Mouse (Mus musculus) limb, embryonic 12.5 days (tissue): ENCODE measurements at regions not wholly inside any gene's neighbourhood (a gene's known extent, or its start where the extent isn't known, plus 50 kb on each side); places are given as distances from the start of the nearest gene placed in this dataset.

Source experiments
- ATAC-seq: fragments of 200-750 bp; cut with Nextera tagmentation; 2 replicates; pipeline ENCODE4 v1.8.0; 2017; ENCODE audit warnings: low read depth, moderate TSS enrichment; ENCODE audit not compliant: insufficient number of reproducible peaks, insufficient read depth, low FRiP score, low TSS enrichment
- H3K27ac ChIP-seq: fragments of 300-500 bp; sonication (generic); 2 replicates; pipeline ENCODE4 v1.5.1; 2016; ENCODE audit warnings: mild to moderate bottlenecking, moderate library complexity
- H3K27me3 ChIP-seq: fragments of 300-500 bp; sonication (generic); 2 replicates; pipeline ENCODE4 v1.6.1; 2016; ENCODE audit warnings: mild to moderate bottlenecking, moderate library complexity
- H3K36me3 ChIP-seq: fragments of 300-500 bp; sonication (generic); 2 replicates; pipeline ENCODE4 v1.6.1; 2016; ENCODE audit warnings: mild to moderate bottlenecking, moderate library complexity
- H3K4me1 ChIP-seq: fragments of 300-500 bp; sonication (generic); replicated peaks from 2 replicates; pipeline ENCODE4 v1.6.1; 2016
- H3K4me2 ChIP-seq: fragments of 300-500 bp; sonication (generic); 2 replicates; pipeline ENCODE4 v1.6.1; 2016; ENCODE audit warnings: mild to moderate bottlenecking, moderate library complexity
- H3K4me3 ChIP-seq: fragments of 300-500 bp; sonication (generic); replicated peaks from 2 replicates; pipeline ENCODE4 v1.5.1; 2016; ENCODE audit warnings: mild to moderate bottlenecking
- H3K9ac ChIP-seq: fragments of 300-500 bp; sonication (generic); replicated peaks from 2 replicates; pipeline ENCODE4 v1.6.1; 2016; ENCODE audit warnings: mild to moderate bottlenecking, moderate library complexity
- H3K9me3 ChIP-seq: fragments of 300-500 bp; sonication (generic); 2 replicates; pipeline ENCODE4 v1.6.1; 2016; ENCODE audit warnings: mild to moderate bottlenecking, moderate library complexity
- WGBS: fragments of 180-500 bp; shearing (Covaris S2); methylation state at CpG from one replicate; pipeline ENCODE4 v1.1.7; 2016; 5-methylcytosine and 5-hydroxymethylcytosine counted together

DNA sequence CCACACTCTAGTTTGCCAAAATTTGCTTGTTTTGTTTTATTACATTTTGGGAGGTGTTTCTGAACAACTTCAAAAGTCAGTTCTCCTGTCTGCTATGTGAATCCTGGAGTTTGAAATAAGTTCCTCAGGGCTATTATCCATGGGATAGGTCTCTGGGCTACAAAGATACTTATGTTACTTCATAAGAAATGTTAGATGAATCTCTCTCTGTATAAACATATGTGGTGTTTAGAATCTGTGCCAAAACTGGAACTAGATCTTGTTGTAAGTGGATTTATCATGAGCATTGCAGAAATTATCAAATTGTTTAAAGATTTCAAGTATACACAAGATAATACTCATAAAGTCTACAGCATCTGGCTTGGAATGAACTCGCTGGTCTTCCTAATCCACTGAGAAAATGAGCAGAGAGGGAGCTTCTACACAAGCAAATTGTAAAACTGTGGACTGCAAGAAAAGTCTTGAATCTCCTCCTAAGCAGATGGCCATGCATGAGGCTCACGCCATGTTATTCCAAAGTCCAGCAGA is 355.2 kb upstream of the Robo1 start:
- Histone ChIP-seq H3K36me3 (no peaks in the 10 kb centered on the region), H3K4me3 (no peak overlapping the region), H3K4me2 (no peak overlapping the region), H3K27ac (no peak overlapping the region), H3K27me3 (no peaks in the 10 kb centered on the region), H3K4me1 (no peaks in the 10 kb centered on the region), H3K9me3 (no peaks in the 10 kb centered on the region), H3K9ac (no peak overlapping the region)
- WGBS: 89% methylated on average over 2 of the region's 2 CpGs
- no peak for ATAC-seq

DNA sequence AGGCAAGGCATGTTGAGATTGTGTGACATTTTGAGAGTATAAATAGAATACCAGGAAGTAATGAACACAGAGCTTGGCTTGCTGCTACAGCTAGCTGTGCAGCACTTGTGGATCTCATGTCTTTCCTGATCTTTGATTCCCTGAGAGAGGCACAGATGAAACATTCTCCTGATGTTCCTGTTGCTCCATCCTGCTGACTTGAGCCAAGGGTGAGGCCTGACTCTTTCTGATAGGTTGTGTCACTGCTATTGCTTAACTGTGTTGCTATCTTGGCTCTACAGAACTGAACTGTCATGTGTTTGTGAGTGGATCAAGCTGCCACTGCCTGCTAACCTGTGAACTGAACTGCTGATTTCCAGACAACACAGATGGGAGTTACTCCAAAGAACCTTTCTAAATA is 344.5 kb upstream of the Robo1 start:
- Histone ChIP-seq H3K4me3 (no peak overlapping the region), H3K27me3 (no peaks in the 10 kb centered on the region), H3K4me1 (no peaks in the 10 kb centered on the region), H3K9ac (no peak overlapping the region), H3K27ac (no peak overlapping the region), H3K9me3 (no peaks in the 10 kb centered on the region), H3K36me3 (no peaks in the 10 kb centered on the region), H3K4me2 (no peak overlapping the region)
- no peak for ATAC-seq

DNA sequence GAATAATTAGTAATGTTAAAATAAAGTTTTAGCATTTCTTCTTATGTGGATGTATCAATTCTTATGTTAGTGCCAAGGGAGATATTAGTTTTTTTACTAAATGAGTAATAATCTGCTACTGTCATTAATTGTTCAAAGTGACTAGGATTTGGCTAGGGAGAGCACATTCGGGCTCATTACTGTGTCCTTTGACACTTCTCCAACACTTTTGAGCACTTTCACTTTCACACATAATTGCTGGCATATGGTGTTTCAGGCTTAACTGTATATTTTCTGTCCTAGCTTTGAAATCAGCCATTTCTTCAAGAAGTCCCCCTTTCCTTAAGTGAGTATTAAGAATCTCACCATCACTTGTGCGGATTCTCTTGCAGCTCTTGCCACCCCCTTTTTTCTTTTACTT is 334.3 kb upstream of the Robo1 start:
- H3K9me3 ChIP-seq: no peaks in the 10 kb centered on the region
- H3K4me1 ChIP-seq: no peaks in the 10 kb centered on the region
- no peak overlapping the region for H3K9ac ChIP-seq
- no peak overlapping the region for H3K4me3 ChIP-seq
- H3K36me3 ChIP-seq: no peaks in the 10 kb centered on the region
- H3K4me2 ChIP-seq: no peak overlapping the region
- no peaks in the 10 kb centered on the region for H3K27me3 ChIP-seq
- 68% methylated on average over 2 of the region's 2 CpGs for whole genome bisulfite sequencing
- no peak for ATAC-seq
- H3K27ac ChIP-seq: no peak overlapping the region

DNA sequence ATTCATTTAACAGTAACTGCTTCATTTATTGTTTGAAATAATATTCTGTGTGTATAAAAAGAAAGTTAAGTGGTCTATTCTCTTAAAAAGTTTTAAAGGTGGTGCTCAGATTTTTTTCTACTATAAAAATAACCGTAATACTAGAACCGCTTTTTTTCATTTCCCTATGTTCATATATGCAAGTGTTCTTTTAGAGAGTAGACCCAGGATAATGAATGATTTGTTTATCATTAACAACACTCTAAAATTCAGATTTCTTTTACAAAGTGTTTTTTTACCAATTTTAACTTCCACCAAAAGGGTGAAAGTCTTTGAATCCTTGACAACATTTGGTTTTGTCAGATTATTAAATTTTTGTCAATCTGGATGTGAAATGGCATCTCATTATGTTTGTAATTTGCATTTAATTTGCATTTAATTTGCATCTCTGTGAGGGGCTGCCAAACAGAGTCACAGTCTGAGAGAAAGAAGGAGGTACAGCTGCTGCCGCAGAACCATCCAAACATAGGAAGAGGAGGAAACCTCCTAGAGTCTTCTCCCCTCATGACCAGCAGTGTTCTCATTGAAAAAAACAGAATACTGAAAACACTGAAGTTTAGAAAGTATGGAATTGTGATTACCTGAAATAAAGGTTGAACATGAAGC is 310.4 kb upstream of the Robo1 start:
- Histone ChIP-seq H3K36me3 (no peaks in the 10 kb centered on the region), H3K27me3 (no peaks in the 10 kb centered on the region), H3K27ac (no peak overlapping the region), H3K9ac (no peak overlapping the region), H3K9me3 (no peaks in the 10 kb centered on the region), H3K4me2 (no peak overlapping the region), H3K4me3 (no peak overlapping the region), H3K4me1 (no peaks in the 10 kb centered on the region)
- ATAC-seq: no peak
- 88% methylated on average over 3 of the region's 3 CpGs for WGBS

DNA sequence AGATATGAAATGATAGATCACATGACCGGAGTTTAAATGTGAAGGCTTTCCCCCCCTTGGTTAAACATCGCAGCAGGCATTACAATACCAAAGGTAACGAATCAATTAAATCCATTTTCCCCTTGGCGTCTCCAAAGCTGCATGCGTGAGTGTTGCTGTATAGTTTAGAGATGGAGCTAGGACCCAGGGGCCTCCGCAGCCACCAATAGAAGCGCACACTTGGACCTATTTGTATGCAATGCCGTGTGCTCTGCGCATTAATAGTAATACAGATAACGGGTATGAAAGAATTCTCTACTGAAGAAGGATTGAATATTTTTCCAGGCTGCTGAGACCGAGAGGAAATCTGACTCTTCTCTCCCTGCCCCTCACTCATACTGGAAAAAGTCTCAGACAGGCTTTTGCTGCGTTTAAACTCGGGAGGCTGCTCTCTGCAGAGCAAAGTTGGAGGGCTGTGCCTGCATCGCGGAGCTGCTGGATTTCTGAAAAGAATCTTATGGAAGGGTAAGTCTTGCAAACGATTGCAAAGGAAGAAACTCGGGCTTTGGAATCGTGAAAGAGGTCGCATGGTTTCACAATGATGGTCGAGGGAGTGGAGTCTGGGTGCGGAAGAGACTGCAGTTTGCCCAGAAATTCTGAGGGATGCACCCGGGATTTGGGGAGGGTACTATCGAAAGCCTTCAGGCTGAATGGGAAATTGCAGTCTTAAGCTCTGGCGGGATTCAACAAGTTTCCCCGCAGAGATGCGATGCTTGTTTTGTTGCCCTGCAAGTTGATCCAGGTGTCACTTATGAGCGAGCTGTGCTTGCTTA is 280.5 kb upstream of the Robo1 start:
- 0 out of 2 replicates have a peak overlapping the region, but pooled peaks have one; percentile 14 for H3K9ac ChIP-seq
- H3K27ac ChIP-seq: no peak overlapping the region
- peak overlapping the region; percentile 48 for H3K4me3 ChIP-seq
- WGBS: 3% methylated on average over 27 of the region's 27 CpGs
- H3K27me3 ChIP-seq: peaks cover 32% of the 10 kb centered on the region
- H3K4me2 ChIP-seq: peak overlapping the region; percentile 80
- ATAC-seq: peak; percentile 73; the same call in 1 of the 2 replicates
- no peaks in the 10 kb centered on the region for H3K36me3 ChIP-seq
- no peaks in the 10 kb centered on the region for H3K9me3 ChIP-seq
- peaks cover 10% of the 10 kb centered on the region; the same call in 1 of the 2 replicates for H3K4me1 ChIP-seq

DNA sequence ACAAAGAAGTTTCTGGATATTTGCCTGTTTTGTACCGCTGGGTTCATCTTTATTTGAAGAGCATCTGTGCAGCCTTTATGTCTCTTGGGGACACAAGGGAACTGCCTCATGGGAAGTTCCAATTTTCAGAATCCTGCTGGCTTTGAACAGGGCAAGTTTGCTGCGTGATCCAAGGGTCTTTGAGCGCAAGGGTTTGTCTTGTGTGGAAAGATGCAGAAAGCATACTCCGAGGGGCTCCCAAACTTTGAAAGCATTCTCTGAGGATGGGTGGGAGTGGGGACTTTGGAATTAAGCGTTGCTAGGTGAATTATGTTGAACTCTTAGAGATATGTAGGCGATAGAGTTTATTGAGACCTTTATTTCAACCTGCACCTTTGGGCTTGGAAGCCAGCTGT is 279.9 kb upstream of the Robo1 start:
- peak overlapping the region; percentile 48 for H3K4me3 ChIP-seq
- no peak overlapping the region for H3K27ac ChIP-seq
- H3K9ac ChIP-seq: 0 out of 2 replicates have a peak overlapping the region, but pooled peaks have one; percentile 14
- H3K27me3 ChIP-seq: peaks cover 32% of the 10 kb centered on the region
- H3K36me3 ChIP-seq: no peaks in the 10 kb centered on the region
- WGBS: 4% methylated on average over 6 of the region's 6 CpGs
- peaks cover 10% of the 10 kb centered on the region; the same call in 1 of the 2 replicates for H3K4me1 ChIP-seq
- ATAC-seq: no peak
- H3K9me3 ChIP-seq: no peaks in the 10 kb centered on the region
- peak overlapping the region; percentile 80 for H3K4me2 ChIP-seq

DNA sequence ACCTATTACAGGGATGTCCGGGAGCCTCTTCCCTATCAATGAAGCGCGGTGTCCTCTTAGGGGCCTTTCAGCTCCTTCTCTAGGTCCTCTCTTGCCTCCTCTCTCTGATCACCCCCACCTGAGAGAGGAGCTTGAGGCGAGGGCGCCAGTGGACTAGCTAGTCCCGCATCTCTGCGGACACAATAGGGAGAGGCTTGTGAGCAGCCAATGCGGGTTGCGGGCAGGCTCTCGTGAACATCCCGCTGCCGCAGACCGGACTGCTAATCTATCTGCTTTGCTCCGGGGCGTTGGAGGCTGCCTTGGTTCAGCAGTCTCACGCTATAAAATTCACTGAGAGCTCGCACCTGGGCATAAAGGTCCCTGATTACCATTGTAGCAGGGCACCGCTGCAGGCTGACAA is 279.3 kb upstream of the Robo1 start:
- Histone ChIP-seq H3K4me1 (peaks cover 10% of the 10 kb centered on the region; the same call in 1 of the 2 replicates), H3K27me3 (peaks cover 32% of the 10 kb centered on the region), H3K9me3 (no peaks in the 10 kb centered on the region), H3K9ac (peak overlapping the region; percentile 38; the same call in 1 of the 2 replicates), H3K4me3 (peak overlapping the region; percentile 48), H3K27ac (no peak overlapping the region), H3K36me3 (no peaks in the 10 kb centered on the region), H3K4me2 (peak overlapping the region; percentile 80)
- ATAC-seq: no peak
- WGBS: under 1% methylated on average over 18 of the region's 18 CpGs

DNA sequence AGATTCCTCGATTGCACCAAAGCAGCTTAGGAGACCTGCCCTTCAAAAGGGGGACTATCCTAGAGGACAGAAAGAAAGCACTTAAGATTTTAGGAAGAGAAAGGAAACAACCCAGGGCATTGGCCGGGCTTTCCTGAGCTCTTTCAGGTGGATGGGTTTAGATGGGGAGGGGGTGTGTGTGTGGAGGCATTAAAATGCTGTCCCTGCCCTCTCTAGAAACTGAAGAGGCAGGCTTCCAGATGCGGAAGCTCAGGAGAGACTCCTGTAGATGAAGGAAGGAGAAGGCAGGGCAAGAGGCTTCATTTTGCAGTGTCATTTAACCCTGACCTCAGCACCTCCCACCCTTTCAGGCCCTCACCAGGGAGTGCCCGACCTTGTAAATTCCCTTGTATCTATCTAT is 278.8 kb upstream of the Robo1 start:
- Histone ChIP-seq H3K4me1 (peaks cover 10% of the 10 kb centered on the region; the same call in 1 of the 2 replicates), H3K4me2 (peak overlapping the region; percentile 80), H3K27me3 (peaks cover 32% of the 10 kb centered on the region), H3K27ac (no peak overlapping the region), H3K36me3 (no peaks in the 10 kb centered on the region), H3K9me3 (no peaks in the 10 kb centered on the region), H3K9ac (no peak overlapping the region), H3K4me3 (peak overlapping the region; percentile 48)
- WGBS: 3% methylated on average over 4 of the region's 4 CpGs
- ATAC-seq: no peak

DNA sequence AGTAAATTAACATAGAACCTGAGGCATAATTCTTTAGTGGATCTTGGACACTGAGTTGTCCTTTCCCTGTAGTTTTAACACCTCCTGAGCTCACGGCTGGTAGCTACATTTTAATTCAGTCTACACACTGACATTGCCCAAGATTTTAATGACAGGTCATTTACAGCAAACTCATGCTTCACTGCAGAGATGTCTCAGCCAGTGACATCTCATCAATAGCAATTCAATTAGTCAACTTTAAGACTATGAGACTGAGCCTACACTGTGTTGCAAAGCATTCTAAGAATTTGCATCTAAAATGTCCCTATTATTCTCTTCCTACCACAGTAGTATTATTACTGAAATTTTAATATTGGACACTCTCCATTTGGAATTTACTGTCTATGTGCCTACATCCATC is 239.9 kb upstream of the Robo1 start:
- 56% methylated on average over 1 of the region's 1 CpGs for WGBS
- Histone ChIP-seq H3K27ac (no peak overlapping the region), H3K4me1 (no peaks in the 10 kb centered on the region)

DNA sequence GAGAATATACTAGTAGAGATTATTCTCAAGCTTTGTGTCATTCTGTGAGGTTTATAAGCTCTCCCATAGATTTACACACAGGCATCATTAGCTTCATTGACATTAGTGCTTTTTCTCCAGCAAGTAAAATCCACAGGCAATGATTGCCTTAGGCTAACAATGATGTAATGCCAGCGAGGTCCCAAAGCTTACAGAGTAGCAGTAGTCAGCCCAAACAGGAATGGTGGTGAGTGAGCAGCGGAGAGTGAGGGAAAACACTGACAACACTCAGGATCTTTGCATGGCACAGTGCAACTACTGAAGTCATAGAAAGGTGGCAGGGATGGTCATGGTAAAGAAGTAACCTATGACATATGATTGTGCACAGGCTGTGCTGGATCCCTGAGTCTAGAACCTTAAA is 238.5 kb upstream of the Robo1 start:
- Histone ChIP-seq H3K9ac (no peak overlapping the region), H3K9me3 (no peaks in the 10 kb centered on the region), H3K4me2 (no peak overlapping the region), H3K4me1 (no peaks in the 10 kb centered on the region), H3K27me3 (no peaks in the 10 kb centered on the region), H3K4me3 (no peak overlapping the region), H3K36me3 (no peaks in the 10 kb centered on the region), H3K27ac (no peak overlapping the region)
- WGBS: 58% methylated on average over 2 of the region's 2 CpGs
- no peak for ATAC-seq

More for the DNA sequence above, 239.9 kb upstream of the Robo1 start:
- Histone ChIP-seq H3K9me3 (no peaks in the 10 kb centered on the region), H3K4me2 (no peak overlapping the region), H3K36me3 (no peaks in the 10 kb centered on the region), H3K9ac (no peak overlapping the region), H3K4me3 (no peak overlapping the region), H3K27me3 (no peaks in the 10 kb centered on the region)
- no peak for ATAC-seq

DNA sequence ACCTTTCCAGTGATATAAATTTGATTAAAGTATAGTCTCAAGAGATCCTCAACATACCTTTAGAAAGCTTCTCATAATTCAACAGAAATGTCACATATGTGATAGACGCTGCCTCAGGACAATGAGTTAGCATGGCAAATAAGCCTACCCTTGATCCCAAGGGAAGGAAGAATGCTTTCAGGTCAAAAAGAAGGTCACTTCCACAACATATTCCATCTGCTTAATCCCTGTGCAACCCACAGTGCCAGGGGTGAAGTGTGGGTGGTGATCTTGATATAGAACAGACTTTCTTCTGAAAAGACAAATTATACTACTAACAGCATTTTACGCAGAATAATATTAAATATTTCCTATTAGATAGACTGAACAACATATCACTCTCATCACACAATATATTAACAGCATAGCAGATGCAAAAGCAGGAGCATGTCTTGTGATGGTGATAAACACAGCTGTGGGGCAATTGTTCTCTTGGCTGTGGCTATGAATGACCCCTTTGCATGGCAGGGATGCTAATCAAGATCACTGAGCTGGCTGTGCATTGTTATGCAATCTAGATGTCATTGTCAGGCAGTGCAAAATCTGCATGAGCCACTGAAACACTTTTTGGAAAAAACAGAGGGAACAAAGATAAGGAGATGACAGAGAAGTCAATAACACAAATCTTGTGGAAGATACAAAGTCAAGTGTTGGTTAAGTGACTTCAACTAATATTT is 236.2 kb upstream of the Robo1 start:
- WGBS: 78% methylated on average over 2 of the region's 2 CpGs
- H3K4me3 ChIP-seq: no peak overlapping the region
- H3K9ac ChIP-seq: no peak overlapping the region
- no peak overlapping the region for H3K27ac ChIP-seq
- H3K9me3 ChIP-seq: no peaks in the 10 kb centered on the region
- H3K4me2 ChIP-seq: no peak overlapping the region
- H3K27me3 ChIP-seq: no peaks in the 10 kb centered on the region
- no peak for ATAC-seq
- no peaks in the 10 kb centered on the region for H3K4me1 ChIP-seq
- H3K36me3 ChIP-seq: no peaks in the 10 kb centered on the region
